Mouse (Mus musculus): ENCODE results near the gene Aoc2. TPM values are rescaled to one million over a fixed set of nuclear protein-coding genes. Genes with fewer than 3 reads are reported as not detected.

The Aoc2 gene
- polyA plus RNA-seq, 1 experiment from 2014 or later, result 1.3 TPM

DNA sequence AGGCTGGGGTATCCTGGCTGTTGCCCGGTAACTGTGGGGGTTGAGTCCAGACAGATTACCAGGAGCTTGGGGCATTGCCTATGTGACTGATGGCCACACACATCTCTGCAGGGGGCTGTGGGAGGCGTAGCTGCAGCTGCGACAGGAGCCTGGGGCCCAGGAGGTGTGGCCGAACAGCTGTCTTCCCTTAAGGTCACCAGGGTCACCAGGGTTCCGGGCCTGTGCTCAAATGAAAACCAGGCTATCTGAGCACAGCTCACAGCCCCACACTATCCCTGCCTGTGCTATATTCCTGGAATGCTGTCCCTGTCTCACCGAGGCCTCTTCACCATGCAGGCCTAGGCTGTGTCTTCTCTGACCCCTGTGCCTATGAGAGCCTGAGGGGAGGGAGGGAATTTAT is 9.7 kb downstream of the Aoc2 start:
- no peak overlapping the region for H3K4me3 ChIP-seq

DNA sequence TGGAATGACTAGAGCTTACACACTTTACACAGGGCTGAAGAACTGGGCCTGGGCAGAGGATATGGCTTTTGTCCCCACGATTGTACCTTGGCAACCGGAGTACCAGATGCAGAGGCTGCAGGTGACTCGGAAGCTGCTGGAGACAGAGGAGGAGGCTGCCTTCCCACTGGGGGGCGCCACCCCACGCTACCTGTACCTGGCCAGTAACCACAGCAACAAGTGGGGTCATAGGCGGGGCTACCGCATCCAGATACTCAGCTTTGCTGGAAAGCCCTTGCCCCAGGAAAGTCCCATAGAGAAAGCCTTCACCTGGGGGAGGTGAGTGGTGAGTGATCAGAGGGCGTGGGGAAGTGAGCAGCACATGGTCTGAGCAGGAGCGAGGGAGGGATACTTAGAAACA is 10.8 kb downstream of the Aoc2 start:
- ATAC-seq (ENCODE audit: insufficient number of reproducible peaks, low FRiP score), result no peak
- H3K27ac ChIP-seq (ENCODE audit: poor library complexity, severe bottlenecking), result no peak overlapping the region
- H3K36me3 ChIP-seq, result no peaks in the 10 kb centered on the region
- peaks cover 21% of the 10 kb centered on the region for H3K4me1 ChIP-seq (replicated peaks)
- no peak overlapping the region for H3K9ac ChIP-seq
- no peaks in the 10 kb centered on the region for H3K27me3 ChIP-seq (replicated peaks)
- 76% methylated on average over 9 of the region's 9 CpGs for WGBS
- no peak overlapping the region for H3K4me2 ChIP-seq
- no peaks in the 10 kb centered on the region for H3K9me3 ChIP-seq (replicated peaks)
- no peak overlapping the region for H3K4me3 ChIP-seq

More for the DNA sequence above, 9.7 kb downstream of the Aoc2 start:
- H3K36me3 ChIP-seq, result no peaks in the 10 kb centered on the region
- H3K9ac ChIP-seq, result no peak overlapping the region
- no peak for ATAC-seq (ENCODE audit: insufficient number of reproducible peaks, low FRiP score)
- no peaks in the 10 kb centered on the region for H3K27me3 ChIP-seq (replicated peaks)
- no peaks in the 10 kb centered on the region for H3K9me3 ChIP-seq (replicated peaks)
- WGBS, result 12% methylated on average over 6 of the region's 6 CpGs
- H3K27ac ChIP-seq (ENCODE audit: poor library complexity, severe bottlenecking), result no peak overlapping the region
- peaks cover 21% of the 10 kb centered on the region for H3K4me1 ChIP-seq (replicated peaks)
- no peak overlapping the region for H3K4me2 ChIP-seq

- H3K27ac ChIP-seq (ENCODE audit: poor library complexity, severe bottlenecking), result peak overlapping the region; percentile 73
- peak; percentile 77 for ATAC-seq (ENCODE audit: insufficient number of reproducible peaks, low FRiP score)
- H3K4me1 ChIP-seq (replicated peaks), result peaks cover 21% of the 10 kb centered on the region
- no peaks in the 10 kb centered on the region for H3K36me3 ChIP-seq
- H3K4me2 ChIP-seq, result peak overlapping the region; percentile 76
- H3K4me3 ChIP-seq, result peak overlapping the region; percentile 40
- peak overlapping the region; percentile 46; the same call in 1 of the 2 replicates for H3K9ac ChIP-seq
- WGBS, result 4% methylated on average over 9 of the region's 9 CpGs
- H3K27me3 ChIP-seq (replicated peaks), result no peaks in the 10 kb centered on the region
- H3K9me3 ChIP-seq (replicated peaks), result no peaks in the 10 kb centered on the region
These were observed 13.4 kb downstream of the Aoc2 start for GRCm38 (mm10) chr11:101338123-101338760.

DNA sequence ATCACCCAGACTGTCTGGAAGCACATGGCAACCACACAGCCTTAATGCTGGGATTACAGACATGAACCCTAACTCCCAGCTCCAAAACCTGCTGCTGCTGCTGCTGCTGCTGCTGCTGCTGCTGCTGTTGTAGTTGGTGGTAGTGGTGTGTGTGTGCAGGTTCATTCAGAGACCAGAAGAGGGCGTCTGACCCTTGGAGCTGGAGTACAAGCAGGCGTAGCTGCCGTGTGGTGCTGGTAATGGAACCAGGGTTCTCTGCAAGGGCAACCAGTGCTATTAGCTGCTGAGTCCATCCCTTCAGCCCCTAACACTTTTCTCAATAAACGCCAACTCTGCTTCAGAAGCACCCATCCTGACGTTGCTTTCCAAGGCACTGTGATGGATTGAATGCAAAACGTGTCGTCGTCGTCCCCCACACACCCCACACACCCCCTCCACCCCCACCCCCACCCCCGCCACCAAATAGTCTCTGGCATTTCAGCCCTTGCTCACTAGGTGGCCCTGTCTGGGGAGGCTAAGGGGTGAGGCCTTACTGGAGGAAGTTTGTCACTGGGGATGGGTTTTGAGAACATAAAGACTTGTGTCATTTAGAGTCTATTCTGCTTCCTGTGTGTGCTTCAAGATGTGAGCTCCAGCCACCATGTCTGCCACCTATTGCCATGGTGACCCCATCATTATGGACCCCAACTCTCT is 22.4 kb downstream of the Aoc2 start:
- H3K9ac ChIP-seq, result no peak overlapping the region
- no peak overlapping the region for H3K4me3 ChIP-seq
- no peaks in the 10 kb centered on the region for H3K4me1 ChIP-seq (replicated peaks)
- no peak overlapping the region for H3K4me2 ChIP-seq
- no peak overlapping the region for H3K27ac ChIP-seq (ENCODE audit: poor library complexity, severe bottlenecking)
- no peaks in the 10 kb centered on the region for H3K36me3 ChIP-seq
- H3K9me3 ChIP-seq (replicated peaks), result peaks cover 7% of the 10 kb centered on the region; the same call in 1 of the 2 replicates
- WGBS, result 66% methylated on average over 10 of the region's 10 CpGs
- H3K27me3 ChIP-seq (replicated peaks), result no peaks in the 10 kb centered on the region
- no peak for ATAC-seq (ENCODE audit: insufficient number of reproducible peaks, low FRiP score)

- Histone ChIP-seq H3K36me3 (no peaks in the 10 kb centered on the region), H3K9me3 (replicated peaks) (peaks cover 7% of the 10 kb centered on the region; the same call in 1 of the 2 replicates), H3K4me1 (replicated peaks) (no peaks in the 10 kb centered on the region), H3K4me2 (no peak overlapping the region), H3K27ac (ENCODE audit: poor library complexity, severe bottlenecking) (no peak overlapping the region), H3K9ac (no peak overlapping the region), H3K27me3 (replicated peaks) (no peaks in the 10 kb centered on the region), H3K4me3 (no peak overlapping the region)
- no peak for ATAC-seq (ENCODE audit: insufficient number of reproducible peaks, low FRiP score)
- WGBS, result 55% methylated on average over 7 of the region's 7 CpGs
These were observed 23.9 kb downstream of the Aoc2 start for GRCm38 (mm10) chr11:101348774-101349173.

GRCm38 (mm10) chr11:101349216-101349615 is 24.4 kb downstream of the Aoc2 start:
- no peak overlapping the region for H3K4me3 ChIP-seq
- H3K4me1 ChIP-seq (replicated peaks), result no peaks in the 10 kb centered on the region
- no peak overlapping the region for H3K4me2 ChIP-seq
- WGBS, result 46% methylated on average over 3 of the region's 3 CpGs
- H3K9me3 ChIP-seq (replicated peaks), result peaks cover 7% of the 10 kb centered on the region; the same call in 1 of the 2 replicates
- no peak for ATAC-seq (ENCODE audit: insufficient number of reproducible peaks, low FRiP score)
- H3K27ac ChIP-seq (ENCODE audit: poor library complexity, severe bottlenecking), result no peak overlapping the region
- H3K9ac ChIP-seq, result no peak overlapping the region
- H3K36me3 ChIP-seq, result no peaks in the 10 kb centered on the region
- no peaks in the 10 kb centered on the region for H3K27me3 ChIP-seq (replicated peaks)

- no peak for ATAC-seq (ENCODE audit: insufficient number of reproducible peaks, low FRiP score)
- Histone ChIP-seq H3K9ac (no peak overlapping the region), H3K4me1 (replicated peaks) (no peaks in the 10 kb centered on the region), H3K27me3 (replicated peaks) (no peaks in the 10 kb centered on the region), H3K9me3 (replicated peaks) (peaks cover 7% of the 10 kb centered on the region; the same call in 1 of the 2 replicates), H3K4me2 (no peak overlapping the region), H3K4me3 (no peak overlapping the region), H3K27ac (ENCODE audit: poor library complexity, severe bottlenecking) (no peak overlapping the region), H3K36me3 (no peaks in the 10 kb centered on the region)
- WGBS, result 51% methylated on average over 11 of the region's 11 CpGs
These were observed 26.3 kb downstream of the Aoc2 start for GRCm38 (mm10) chr11:101351100-101351720.

DNA sequence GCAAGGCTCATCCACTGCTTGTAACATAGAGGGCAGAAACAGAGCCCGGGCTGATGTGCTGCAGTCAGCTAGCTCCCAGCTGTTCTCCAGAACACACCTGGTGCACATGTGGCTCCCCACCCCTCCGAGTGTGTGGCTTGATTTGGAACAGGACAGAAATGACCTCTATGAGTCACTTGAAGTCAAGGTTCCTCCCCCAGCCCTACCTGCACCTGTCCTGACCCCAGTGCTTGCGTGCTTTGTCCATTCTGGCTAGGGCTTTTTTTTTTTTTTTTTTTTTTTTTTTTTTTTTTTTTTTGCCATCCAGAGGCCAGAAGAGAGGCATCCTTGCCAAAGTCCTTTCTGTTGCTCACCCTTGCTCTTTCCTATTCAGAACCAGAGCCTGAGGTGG is 26.9 kb downstream of the Aoc2 start:
- Histone ChIP-seq H3K4me1 (replicated peaks) (no peaks in the 10 kb centered on the region), H3K36me3 (no peaks in the 10 kb centered on the region), H3K9ac (no peak overlapping the region), H3K9me3 (replicated peaks) (peaks cover 7% of the 10 kb centered on the region; the same call in 1 of the 2 replicates), H3K4me2 (no peak overlapping the region), H3K27me3 (replicated peaks) (no peaks in the 10 kb centered on the region), H3K27ac (ENCODE audit: poor library complexity, severe bottlenecking) (no peak overlapping the region), H3K4me3 (no peak overlapping the region)
- WGBS, result 67% methylated on average over 3 of the region's 3 CpGs
- no peak for ATAC-seq (ENCODE audit: insufficient number of reproducible peaks, low FRiP score)

DNA sequence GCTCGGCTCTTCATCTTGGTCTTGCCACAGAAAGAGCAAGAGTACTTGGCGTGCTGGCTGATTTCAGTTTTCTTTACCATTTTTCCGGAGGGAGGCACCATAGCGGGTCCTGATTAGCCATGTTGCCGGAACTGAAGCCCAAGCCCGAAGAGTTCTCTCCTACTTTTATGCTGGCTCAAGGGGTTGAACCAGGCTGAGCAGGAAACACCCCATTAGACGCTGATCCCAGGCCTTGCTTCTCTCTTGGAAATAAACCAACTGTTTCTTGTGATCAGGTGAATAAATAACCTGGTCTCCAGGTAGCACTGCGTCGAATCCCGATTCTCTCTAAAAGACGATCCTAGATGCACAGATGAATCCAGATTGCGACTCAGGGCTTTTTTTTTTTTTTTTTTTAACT is 28.6 kb downstream of the Aoc2 start:
- Histone ChIP-seq H3K4me1 (replicated peaks) (no peaks in the 10 kb centered on the region), H3K36me3 (no peaks in the 10 kb centered on the region), H3K9ac (no peak overlapping the region), H3K27me3 (replicated peaks) (no peaks in the 10 kb centered on the region), H3K27ac (ENCODE audit: poor library complexity, severe bottlenecking) (no peak overlapping the region), H3K4me2 (no peak overlapping the region), H3K4me3 (no peak overlapping the region), H3K9me3 (replicated peaks) (peaks cover 7% of the 10 kb centered on the region; the same call in 1 of the 2 replicates)
- ATAC-seq (ENCODE audit: insufficient number of reproducible peaks, low FRiP score), result no peak
- 84% methylated on average over 12 of the region's 12 CpGs for WGBS

DNA sequence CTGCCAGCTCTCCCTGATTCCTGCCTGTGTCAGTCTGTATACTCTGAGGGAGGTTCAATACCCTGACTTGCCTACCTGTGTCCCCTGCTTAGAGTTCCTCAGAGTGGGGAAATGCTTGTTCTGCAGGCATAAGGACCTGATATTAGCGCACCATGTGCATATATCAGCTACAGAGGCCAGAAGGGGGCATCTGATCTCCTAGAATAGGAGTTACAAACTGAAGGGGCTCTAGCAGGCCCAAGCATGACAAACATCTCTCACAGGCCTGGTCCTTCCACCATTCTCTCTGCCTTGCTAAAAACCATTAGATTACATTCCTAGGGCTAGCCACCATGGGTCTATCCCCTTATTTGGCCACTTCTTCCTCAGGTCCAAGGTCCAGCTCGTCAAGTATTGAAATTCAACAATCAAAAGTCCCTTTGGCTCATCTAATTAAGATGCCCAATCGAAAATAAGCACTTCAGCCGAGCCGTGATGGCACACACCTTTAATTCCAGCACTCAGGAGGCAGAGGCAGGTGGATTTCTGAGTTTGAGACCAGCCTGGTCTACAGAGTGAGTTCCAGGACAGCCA is 29.7 kb downstream of the Aoc2 start:
- WGBS, result 82% methylated on average over 5 of the region's 5 CpGs
- H3K27me3 ChIP-seq (replicated peaks), result no peaks in the 10 kb centered on the region
- H3K4me3 ChIP-seq, result no peak overlapping the region
- H3K4me2 ChIP-seq, result no peak overlapping the region
- no peak overlapping the region for H3K27ac ChIP-seq (ENCODE audit: poor library complexity, severe bottlenecking)
- no peak overlapping the region for H3K9ac ChIP-seq
- H3K9me3 ChIP-seq (replicated peaks), result peaks cover 7% of the 10 kb centered on the region; the same call in 1 of the 2 replicates
- peaks cover 2% of the 10 kb centered on the region; the same call in 1 of the 2 replicates for H3K4me1 ChIP-seq (replicated peaks)
- H3K36me3 ChIP-seq, result no peaks in the 10 kb centered on the region
- no peak for ATAC-seq (ENCODE audit: insufficient number of reproducible peaks, low FRiP score)

- H3K9me3 ChIP-seq (replicated peaks), result no peaks in the 10 kb centered on the region
- 81% methylated on average over 2 of the region's 2 CpGs for WGBS
- ATAC-seq (ENCODE audit: insufficient number of reproducible peaks, low FRiP score), result no peak
These were observed 31.1 kb downstream of the Aoc2 start for GRCm38 (mm10) chr11:101355916-101356315.

More at GRCm38 (mm10) chr11:101355916-101356315, 31.1 kb downstream of the Aoc2 start:
- H3K4me2 ChIP-seq, result no peak overlapping the region
- peaks cover 16% of the 10 kb centered on the region for H3K4me1 ChIP-seq (replicated peaks)
- no peak overlapping the region for H3K4me3 ChIP-seq
- no peak overlapping the region for H3K27ac ChIP-seq (ENCODE audit: poor library complexity, severe bottlenecking)
- no peak overlapping the region for H3K9ac ChIP-seq
- H3K36me3 ChIP-seq, result no peaks in the 10 kb centered on the region
- no peaks in the 10 kb centered on the region for H3K27me3 ChIP-seq (replicated peaks)
